Mouse (Mus musculus) erythroblast, embryonic 14.5 days (primary cell): ENCODE data around the gene Cebpg.

Experiments
- GATA1 ChIP-seq: IDR thresholded peaks from 2 replicates; pipeline ENCODE4 v1.6.1; 2012; ENCODE audit warnings: low read length, inconsistent platforms, mixed read lengths
- TAL1 ChIP-seq: IDR thresholded peaks from 3 replicates; pipeline ENCODE4 v1.6.1; 2012; ENCODE audit warnings: low read length, inconsistent platforms, mixed read lengths

DNA sequence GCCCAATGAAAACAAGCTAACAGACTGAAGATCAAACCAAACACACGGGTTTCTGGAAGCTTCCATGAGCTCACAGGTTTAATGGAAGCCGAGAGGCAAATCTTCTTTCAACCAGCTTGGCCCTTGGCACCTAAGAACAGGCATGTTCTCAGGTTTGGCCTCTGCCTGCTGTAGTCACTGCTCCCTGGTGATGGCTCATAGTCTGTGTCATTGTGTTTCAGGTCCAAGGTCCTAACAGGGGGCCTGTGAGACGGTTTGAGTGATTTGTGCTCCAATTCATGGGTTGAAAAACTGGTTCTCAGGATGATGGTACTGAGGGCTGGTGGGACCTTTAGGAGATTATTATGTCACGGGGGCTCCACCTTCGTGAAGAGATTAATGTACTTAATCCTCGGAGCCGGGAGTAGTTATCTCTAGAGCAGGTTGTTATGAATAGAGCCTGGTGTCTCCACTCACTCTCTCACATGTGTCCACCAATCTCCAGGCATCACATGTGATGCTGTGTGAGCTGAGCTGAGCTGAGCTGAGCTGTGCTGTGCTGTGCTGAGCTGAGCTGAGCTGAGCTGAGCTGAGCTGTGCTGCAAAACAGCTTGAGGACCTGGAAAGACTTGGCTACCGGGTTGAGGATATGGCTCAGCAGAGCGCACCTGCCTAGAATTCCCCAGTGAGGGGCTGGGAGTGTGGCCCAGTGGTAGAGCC is 25.2 kb upstream of the Cebpg start:
- TF ChIP-seq TAL1 (no peak), GATA1 (no peak)
